Comparison of ENCODE assay signal across 20 mouse cellular contexts in genomic region chr4:71506911-71507310, GRCm38 (mm10).
DNase-seq lines count a peak whose midpoint lies in the region; ATAC-seq and TF ChIP-seq lines count a peak whose summit lies in the region.
"Had no signal": no experiment of that assay in that cellular context is flagged by ENCODE, and none has a peak within 500 bp of the region (broad histone marks: within the 10 kb centered on the region; RNA-seq: fewer than 3 reads in every experiment).

No protein-coding gene starts in this region.

- H3K4me2 ChIP-seq in intestine, embryonic 16.5 days (ENCODE audit: low read depth, low read length) = no peak overlapping the region
- H3K4me2 ChIP-seq: forebrain, embryonic 13.5 days; hindbrain, embryonic 13.5 days; midbrain, embryonic 11.5 days; neural tube, embryonic 15.5 days had no signal

- no peaks in the 10 kb centered on the region for H3K36me3 ChIP-seq in intestine, embryonic 16.5 days (ENCODE audit: control insufficient read depth, insufficient read depth, low read length)
- H3K36me3 ChIP-seq: hindbrain, embryonic 13.5 days; limb, embryonic 10.5 days; neural tube, embryonic 15.5 days had no signal

- DNase-seq in adrenal gland, adult (ENCODE audit: inconsistent age in 2 of 2, low spot score in 1 of 2) = peak; percentile 64 to 85
- DNase-seq in adrenal gland, postnatal 4 days (ENCODE audit: low spot score in 2 of 2) = no peak
- peak; percentile 6 for DNase-seq in ovary, adult 18-20 months (ENCODE audit: low spot score)
- no peak for DNase-seq in ovary, postnatal 10 days (ENCODE audit: low spot score)
- peak; percentile 41 for DNase-seq in kidney, postnatal 10 days
- DNase-seq in gastrocnemius, adult 2 months = no peak
- DNase-seq: cerebellum, adult 9-10 months; liver; liver, postnatal 0 days; right cerebral cortex, postnatal 4 days; thymus, postnatal 14 days had no signal

- H3K27ac ChIP-seq in gastrocnemius, adult 2 months = no peak overlapping the region
- no peak overlapping the region for H3K27ac ChIP-seq in intestine, embryonic 16.5 days (ENCODE audit: low read length)
- H3K27ac ChIP-seq: forebrain, embryonic 13.5 days; hindbrain, embryonic 13.5 days; layer of hippocampus, adult 2 months; limb, embryonic 10.5 days; neural tube, embryonic 15.5 days had no signal

- no peaks in the 10 kb centered on the region for H3K9me3 ChIP-seq in intestine, embryonic 16.5 days (ENCODE audit: control insufficient read depth, low read length)
- H3K9me3 ChIP-seq: forebrain, embryonic 13.5 days; hindbrain, embryonic 13.5 days; limb, embryonic 10.5 days; neural tube, embryonic 15.5 days had no signal

- H3K9ac ChIP-seq in intestine, embryonic 16.5 days (ENCODE audit: low read depth, low read length) = no peak overlapping the region
- H3K9ac ChIP-seq: forebrain, embryonic 13.5 days; hindbrain, embryonic 13.5 days; liver, postnatal 0 days; neural tube, embryonic 15.5 days had no signal

- no peak overlapping the region for H3K4me3 ChIP-seq in gastrocnemius, adult 2 months
- no peak overlapping the region for H3K4me3 ChIP-seq in intestine, embryonic 16.5 days (ENCODE audit: low read length)
- H3K4me3 ChIP-seq: forebrain, embryonic 13.5 days; hindbrain, embryonic 13.5 days; layer of hippocampus, adult 2 months; limb, embryonic 10.5 days; neural tube, embryonic 15.5 days had no signal

- H3K27me3 ChIP-seq in intestine, embryonic 16.5 days (replicated peaks; ENCODE audit: control insufficient read depth, insufficient read depth, low read length) = no peaks in the 10 kb centered on the region
- H3K27me3 ChIP-seq: forebrain, embryonic 13.5 days; hindbrain, embryonic 13.5 days; neural tube, embryonic 15.5 days had no signal

- no peak for ATAC-seq in intestine, embryonic 16.5 days
- ATAC-seq: forebrain, embryonic 13.5 days; inflammation-experienced regulatory T-cells, adult 6 months; liver, postnatal 0 days; lung, postnatal 0 days had no signal

- no peak for TF ChIP-seq CTCF in gastrocnemius, adult 2 months (IDR thresholded peaks at IDR 0.05)

- no peaks in the 10 kb centered on the region for H3K4me1 ChIP-seq in intestine, embryonic 16.5 days (ENCODE audit: control insufficient read depth, insufficient read depth, low read length)
- H3K4me1 ChIP-seq: forebrain, embryonic 13.5 days; hindbrain, embryonic 13.5 days; limb, embryonic 10.5 days; neural tube, embryonic 15.5 days had no signal

- intact Hi-C loops in gastrocnemius, adult 2 months (cut with DNase I) = no loop called here

Comparison
In these comparisons a context has a peak if more than half of its experiments do, and no peak if none do; other contexts are left out.
1. DNase-seq: peak in adrenal gland, adult (2 of 2), ovary, adult 18-20 months (single experiment) and kidney, postnatal 10 days (single experiment); none in adrenal gland, postnatal 4 days (0 of 2), ovary, postnatal 10 days (single experiment) and gastrocnemius, adult 2 months (single experiment).